In genomic region chr11:79669210-79669609, GRCm38 (mm10) we compare ENCODE assay signal across 14 mouse cellular contexts.
DNase-seq lines count a peak whose midpoint lies in the region; ATAC-seq and TF ChIP-seq lines count a peak whose summit lies in the region.
"Had no signal": no experiment of that assay in that cellular context is flagged by ENCODE, and none has a peak within 500 bp of the region (broad histone marks: within the 10 kb centered on the region; RNA-seq: fewer than 3 reads in every experiment).

No protein-coding gene starts in this region.

- ATAC-seq in neural tube, embryonic 13.5 days (ENCODE audit: low read depth) = no peak
- ATAC-seq in neural tube, embryonic 15.5 days (ENCODE audit: low FRiP score) = no peak
- ATAC-seq in hindbrain, postnatal 0 days = 0 out of 2 replicates have a peak, but pooled peaks have one; percentile 8
- no peak for ATAC-seq in megakaryocyte-erythroid progenitor cell, adult 5-6 weeks (replicated peaks; ENCODE audit: low FRiP score, low TSS enrichment, poor library complexity, severe bottlenecking)

- DNase-seq in kidney, adult 11 months = peak; percentile 40
- no peak for DNase-seq in kidney, adult 18-20 months
- DNase-seq in hindbrain, postnatal 0 days (ENCODE audit: low spot score) = no peak
- no peak for DNase-seq in adrenal gland, adult 18-20 months (ENCODE audit: low spot score in 2 of 2)
- DNase-seq: cerebellum, adult 9-10 months; gastrocnemius, postnatal 36 days; heart, postnatal 10 days had no signal

- TF ChIP-seq POLR2A in olfactory bulb, adult 2 months (IDR thresholded peaks at IDR 0.05; ENCODE audit: insufficient read depth, low read depth, low read length) = no peak

- peaks cover 31% of the 10 kb centered on the region for H3K4me1 ChIP-seq in neural tube, embryonic 13.5 days (replicated peaks)
- peaks cover 26% of the 10 kb centered on the region; the same call in 1 of the 2 replicates for H3K4me1 ChIP-seq in neural tube, embryonic 15.5 days
- no peaks in the 10 kb centered on the region; the same call in 1 of the 2 replicates for H3K4me1 ChIP-seq in hindbrain, postnatal 0 days (ENCODE audit: insufficient read depth, low read length)
- H3K4me1 ChIP-seq in olfactory bulb, adult 2 months (ENCODE audit: control insufficient read depth, insufficient read depth, low read length) = peaks cover 78% of the 10 kb centered on the region

- H3K27me3 ChIP-seq in neural tube, embryonic 13.5 days = no peaks in the 10 kb centered on the region
- no peaks in the 10 kb centered on the region for H3K27me3 ChIP-seq in neural tube, embryonic 15.5 days (replicated peaks)
- H3K27me3 ChIP-seq in hindbrain, postnatal 0 days (ENCODE audit: insufficient read depth, low read length) = no peaks in the 10 kb centered on the region
- H3K27me3 ChIP-seq: liver, embryonic 15.5 days had no signal

- H3K27ac ChIP-seq in neural tube, embryonic 13.5 days (replicated peaks) = 0 out of 2 replicates have a peak overlapping the region, but pooled peaks have one; percentile 43
- H3K27ac ChIP-seq in neural tube, embryonic 15.5 days (replicated peaks) = no peak overlapping the region
- no peak overlapping the region for H3K27ac ChIP-seq in hindbrain, postnatal 0 days
- peak overlapping the region; percentile 99 for H3K27ac ChIP-seq in olfactory bulb, adult 2 months (ENCODE audit: insufficient read depth, low read depth, low read length)

- H3K4me2 ChIP-seq in neural tube, embryonic 13.5 days = no peak overlapping the region
- no peak overlapping the region for H3K4me2 ChIP-seq in neural tube, embryonic 15.5 days
- no peak overlapping the region for H3K4me2 ChIP-seq in hindbrain, postnatal 0 days (ENCODE audit: low read depth, low read length)
- H3K4me2 ChIP-seq: liver, embryonic 15.5 days; midbrain, embryonic 11.5 days had no signal

- no peaks in the 10 kb centered on the region for H3K36me3 ChIP-seq in neural tube, embryonic 13.5 days
- no peaks in the 10 kb centered on the region for H3K36me3 ChIP-seq in neural tube, embryonic 15.5 days
- no peaks in the 10 kb centered on the region for H3K36me3 ChIP-seq in hindbrain, postnatal 0 days (ENCODE audit: insufficient read depth, low read length)
- H3K36me3 ChIP-seq: liver, embryonic 15.5 days had no signal

- no peak for TF ChIP-seq CTCF in hindbrain, postnatal 0 days (IDR thresholded peaks at IDR 0.05; ENCODE audit: low read depth)
- no peak for TF ChIP-seq CTCF in olfactory bulb, adult 2 months (IDR thresholded peaks at IDR 0.05; ENCODE audit: insufficient read depth, low read depth, low read length)

- no peak overlapping the region for H3K4me3 ChIP-seq in neural tube, embryonic 13.5 days
- H3K4me3 ChIP-seq in neural tube, embryonic 15.5 days (replicated peaks) = no peak overlapping the region
- H3K4me3 ChIP-seq in hindbrain, postnatal 0 days (ENCODE audit: low read length) = no peak overlapping the region
- H3K4me3 ChIP-seq in olfactory bulb, adult 2 months (ENCODE audit: insufficient read depth, low read depth, low read length) = peak overlapping the region; percentile 6; the same call in 1 of the 2 replicates
- H3K4me3 ChIP-seq: erythroblast, embryonic 14.5 days; liver, embryonic 15.5 days had no signal

- 53% methylated on average over 6 of the region's 6 CpGs for WGBS in neural tube, embryonic 13.5 days
- WGBS in neural tube, embryonic 15.5 days = 53% methylated on average over 6 of the region's 6 CpGs
- 70% methylated on average over 6 of the region's 6 CpGs for WGBS in hindbrain, postnatal 0 days
- 13% methylated on average over 6 of the region's 6 CpGs for WGBS in olfactory bulb, adult 2 months

- H3K9me3 ChIP-seq in neural tube, embryonic 13.5 days = no peaks in the 10 kb centered on the region
- H3K9me3 ChIP-seq in neural tube, embryonic 15.5 days (replicated peaks) = no peaks in the 10 kb centered on the region
- H3K9me3 ChIP-seq in hindbrain, postnatal 0 days (ENCODE audit: low read length) = no peaks in the 10 kb centered on the region
- H3K9me3 ChIP-seq: liver, embryonic 15.5 days had no signal

- H3K9ac ChIP-seq in neural tube, embryonic 13.5 days = no peak overlapping the region
- H3K9ac ChIP-seq in neural tube, embryonic 15.5 days (replicated peaks) = no peak overlapping the region
- H3K9ac ChIP-seq in hindbrain, postnatal 0 days (replicated peaks; ENCODE audit: low read length) = no peak overlapping the region
- H3K9ac ChIP-seq: liver, embryonic 15.5 days had no signal

Comparison
In these comparisons a context has a peak if more than half of its experiments do, and no peak if none do; other contexts are left out.
1. H3K27ac ChIP-seq: peak in neural tube, embryonic 13.5 days (single experiment) and olfactory bulb, adult 2 months (single experiment); none in neural tube, embryonic 15.5 days (single experiment) and hindbrain, postnatal 0 days (single experiment).